ENCODE assay signal across 31 mouse cellular contexts in the genomic region with DNA sequence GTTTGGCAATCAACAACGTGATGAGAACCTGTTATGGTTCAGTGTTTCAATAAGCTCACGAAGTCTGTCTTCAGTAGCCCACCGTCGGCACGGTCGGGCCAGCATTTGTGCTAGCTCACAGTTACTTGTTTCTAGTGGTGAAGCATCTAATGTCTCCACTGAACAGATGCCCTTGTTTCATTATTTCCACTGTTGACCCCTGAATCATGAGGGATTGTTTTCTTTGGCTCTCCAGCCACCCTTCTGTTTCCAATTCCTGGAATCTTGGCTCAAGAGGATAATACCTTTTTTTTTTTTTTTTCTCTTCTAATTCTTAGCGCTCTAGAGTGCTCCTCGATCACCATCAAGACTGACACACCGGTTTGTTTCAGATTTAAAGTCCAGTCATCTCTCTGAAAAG. TPM values are rescaled to one million over a fixed set of nuclear protein-coding genes. Genes with fewer than 3 reads are reported as not detected.
A peak's percentile ranks its signal among the peaks of the same experiment; 100 is the strongest.
DNase-seq lines count a peak whose midpoint lies in the region; ATAC-seq and TF ChIP-seq lines count a peak whose summit lies in the region.
"Had no signal": no experiment of that assay in that cellular context is flagged by ENCODE, and none has a peak within 500 bp of the region (broad histone marks: within the 10 kb centered on the region; RNA-seq: fewer than 3 reads in every experiment).

No protein-coding gene starts in this region.

- H3K4me3 ChIP-seq in gastrocnemius, adult 2 months, result peak overlapping the region; percentile 23
- H3K4me3 ChIP-seq in heart, embryonic 12.5 days, result no peak overlapping the region
- no peak overlapping the region for H3K4me3 ChIP-seq in layer of hippocampus, adult 2 months
- no peak overlapping the region for H3K4me3 ChIP-seq in forebrain, embryonic 11.5 days (ENCODE audit: low read depth, low read length)
- H3K4me3 ChIP-seq: heart, embryonic 15.5 days; hindbrain, embryonic 12.5 days; limb, embryonic 13.5 days; liver, embryonic 12.5 days had no signal

- H3K27ac ChIP-seq in gastrocnemius, adult 2 months, result no peak overlapping the region
- no peak overlapping the region for H3K27ac ChIP-seq in heart, embryonic 12.5 days (ENCODE audit: poor library complexity, severe bottlenecking)
- no peak overlapping the region for H3K27ac ChIP-seq in layer of hippocampus, adult 2 months
- H3K27ac ChIP-seq in forebrain, embryonic 11.5 days (ENCODE audit: low read depth, low read length), result no peak overlapping the region
- H3K27ac ChIP-seq: heart, embryonic 15.5 days; hindbrain, embryonic 12.5 days; limb, embryonic 13.5 days; liver, embryonic 12.5 days had no signal

- ATAC-seq in heart, embryonic 12.5 days (ENCODE audit: insufficient number of reproducible peaks, low FRiP score), result 0 out of 2 replicates have a peak, but pooled peaks have one; percentile 22
- no peak for ATAC-seq in forebrain, embryonic 11.5 days (replicated peaks; ENCODE audit: low FRiP score)
- ATAC-seq: CD4-positive, CD25-positive, alpha-beta regulatory T cell, adult 4 months; forebrain, embryonic 14.5 days; inflammation-experienced regulatory T-cells, adult 6 months; liver, embryonic 12.5 days; Patski had no signal

- DNase-seq in gastrocnemius, adult 2 months, result no peak
- DNase-seq in gastrocnemius, adult 8-10 months (ENCODE audit: low spot score in 2 of 2), result no peak
- peak; percentile 71 for DNase-seq in Muller cell, postnatal 12 days (ENCODE audit: inconsistent ontology term)
- peak; percentile 10 to 16 for DNase-seq in heart, postnatal 36 days
- DNase-seq in layer of hippocampus, adult 2 months (ENCODE audit: low spot score in 2 of 2), result no peak
- DNase-seq in forebrain, embryonic 11.5 days (ENCODE audit: low spot score), result no peak
- no peak for DNase-seq in left cerebral cortex, postnatal 10 days (ENCODE audit: extremely low spot score in 1 of 2, low spot score in 2 of 2)
- DNase-seq: adrenal gland, adult 2 months; cerebellum, adult 11 months; gastrocnemius, postnatal 14 days; kidney, adult 18-20 months; kidney, postnatal 14 days; layer of hippocampus, postnatal 36 days; lung, adult 18-20 months; lung, postnatal 10 days had no signal

- H3K4me2 ChIP-seq in heart, embryonic 12.5 days, result peak overlapping the region; percentile 26
- no peak overlapping the region for H3K4me2 ChIP-seq in forebrain, embryonic 11.5 days (ENCODE audit: low read depth, low read length, severe bottlenecking)
- H3K4me2 ChIP-seq: heart, embryonic 15.5 days; hindbrain, embryonic 12.5 days; limb, embryonic 13.5 days; liver, embryonic 12.5 days; midbrain, embryonic 11.5 days had no signal

- TF ChIP-seq CTCF in gastrocnemius, adult 2 months (IDR thresholded peaks at IDR 0.05), result no peak
- no peak for TF ChIP-seq CTCF in layer of hippocampus, adult 2 months (conservative IDR thresholded peaks at IDR 0.05)

- intact Hi-C loops in gastrocnemius, adult 2 months (cut with DNase I), result no loop called here
- intact Hi-C loops in heart, postnatal 36 days (cut with DNase I), result loop anchor here (10.0 kb wide), 1 partner anchor 155 kb away; no protein-coding TSS in a partner anchor
- intact Hi-C loops in left cerebral cortex, postnatal 10 days (cut with DNase I), result no loop called here

- 70% methylated on average over 9 of the region's 9 CpGs for WGBS in heart, embryonic 12.5 days
- 90% methylated on average over 9 of the region's 9 CpGs for WGBS in forebrain, embryonic 11.5 days

- 0 out of 2 replicates have a peak, but pooled peaks cover 3% of the 10 kb centered on the region for H3K4me1 ChIP-seq in heart, embryonic 12.5 days (replicated peaks)
- H3K4me1 ChIP-seq in forebrain, embryonic 11.5 days (replicated peaks; ENCODE audit: control insufficient read depth, insufficient read depth, low read length), result no peaks in the 10 kb centered on the region
- H3K4me1 ChIP-seq: heart, embryonic 15.5 days; hindbrain, embryonic 12.5 days; limb, embryonic 13.5 days; liver, embryonic 12.5 days had no signal

- no peak overlapping the region for H3K9ac ChIP-seq in heart, embryonic 12.5 days
- H3K9ac ChIP-seq in forebrain, embryonic 11.5 days (ENCODE audit: low read length), result no peak overlapping the region
- H3K9ac ChIP-seq: heart, embryonic 15.5 days; hindbrain, embryonic 12.5 days; limb, embryonic 13.5 days; liver, embryonic 12.5 days had no signal

- no peaks in the 10 kb centered on the region for H3K9me3 ChIP-seq in heart, embryonic 12.5 days (replicated peaks)
- no peaks in the 10 kb centered on the region for H3K9me3 ChIP-seq in forebrain, embryonic 11.5 days (ENCODE audit: control insufficient read depth, low read length)
- H3K9me3 ChIP-seq: heart, embryonic 15.5 days; hindbrain, embryonic 12.5 days; limb, embryonic 13.5 days; liver, embryonic 12.5 days had no signal

- no peaks in the 10 kb centered on the region for H3K27me3 ChIP-seq in heart, embryonic 12.5 days (replicated peaks)
- no peaks in the 10 kb centered on the region for H3K27me3 ChIP-seq in forebrain, embryonic 11.5 days (ENCODE audit: control insufficient read depth, insufficient read depth, low read length)
- H3K27me3 ChIP-seq: heart, embryonic 15.5 days; hindbrain, embryonic 12.5 days; limb, embryonic 13.5 days; liver, embryonic 12.5 days; Patski had no signal

- H3K36me3 ChIP-seq in heart, embryonic 12.5 days, result no peaks in the 10 kb centered on the region
- no peaks in the 10 kb centered on the region for H3K36me3 ChIP-seq in forebrain, embryonic 11.5 days (ENCODE audit: control insufficient read depth, insufficient read depth, low read length)
- H3K36me3 ChIP-seq: heart, embryonic 15.5 days; hindbrain, embryonic 12.5 days; limb, embryonic 13.5 days; liver, embryonic 12.5 days had no signal

RNA-seq across cellular contexts. Expression of gene Gcg, which starts 13.9 kb away (rescaled TPM):
- total RNA-seq in gastrocnemius, adult 2 months (2021), result not detected
- not detected for total RNA-seq in gastrocnemius, adult 8-10 months (2022)
- not detected in 2 replicates for polyA plus RNA-seq in heart, embryonic 12.5 days (2016; fragmentation: Nextera tagmentation; extraction: Ambion mirVana)
- total RNA-seq in heart, postnatal 36 days (2021), result not detected
- total RNA-seq in layer of hippocampus, adult 2 months (2021), result not detected
- polyA plus RNA-seq in forebrain, embryonic 11.5 days (2014; fragmentation: Nextera tagmentation; extraction: Ambion mirVana), result not detected in 2 replicates
- 1 to 10 TPM in 1 of 2 experiments, under 1 TPM in 1; 0.41 to 1.5 TPM for total RNA-seq in left cerebral cortex, postnatal 10 days (2021)
- total RNA-seq: adrenal gland, adult 2 months; gastrocnemius, postnatal 14 days; layer of hippocampus, adult 8-10 months; layer of hippocampus, postnatal 36 days; left cerebral cortex, postnatal 14 days; megakaryocyte progenitor cell, adult 5-6 weeks; monocyte, adult 5-6 weeks had no signal
- polyA plus RNA-seq: adrenal gland, adult 2 months; CD4-positive, CD25-positive, alpha-beta regulatory T cell, adult 4 months; cortical plate, adult 2 months; embryonic facial prominence, embryonic 11.5 days; heart, embryonic 15.5 days; hindbrain, embryonic 12.5 days; midbrain, embryonic 11.5 days; Patski had no signal

RNA-seq across cellular contexts. Expression of gene Dpp4, which starts 57.5 kb away (rescaled TPM):
- total RNA-seq in gastrocnemius, adult 2 months (2021), result 1 to 10 TPM; 4.6 to 5.2 TPM
- 1 to 10 TPM; 2.0 to 3.4 (median 2.2) TPM for total RNA-seq in gastrocnemius, adult 8-10 months (2022)
- polyA plus RNA-seq in heart, embryonic 12.5 days (2016; fragmentation: Nextera tagmentation; extraction: Ambion mirVana), result 19.9 and 20.6 TPM in 2 replicates
- 1 to 10 TPM; 5.2 to 5.9 TPM for total RNA-seq in heart, postnatal 36 days (2021)
- under 1 TPM; 0.54 to 0.66 TPM for total RNA-seq in layer of hippocampus, adult 2 months (2021)
- 0.57 and 0.69 TPM in 2 replicates for polyA plus RNA-seq in forebrain, embryonic 11.5 days (2014; fragmentation: Nextera tagmentation; extraction: Ambion mirVana)
- total RNA-seq in left cerebral cortex, postnatal 10 days (2021), result 1 to 10 TPM; 2.9 to 5.5 TPM

Comparison
In these comparisons a context has a peak if more than half of its experiments do, and no peak if none do; other contexts are left out.
1. DNase-seq: peak in Muller cell, postnatal 12 days (single experiment) and heart, postnatal 36 days (2 of 2); none in gastrocnemius, adult 2 months (single experiment), gastrocnemius, adult 8-10 months (0 of 2), layer of hippocampus, adult 2 months (0 of 2), forebrain, embryonic 11.5 days (single experiment) and left cerebral cortex, postnatal 10 days (0 of 2).